ENCODE assay signal across 8 mouse cellular contexts in genomic region chr11:69399201-69400082, GRCm38 (mm10). TPM values are rescaled to one million over a fixed set of nuclear protein-coding genes. Genes with fewer than 3 reads are reported as not detected.
DNase-seq lines count a peak whose midpoint lies in the region; ATAC-seq and TF ChIP-seq lines count a peak whose summit lies in the region.

No protein-coding gene starts in this region.

- no peak for ATAC-seq in lung, postnatal 0 days
- ATAC-seq in heart, embryonic 13.5 days (ENCODE audit: extremely low read depth, insufficient number of reproducible peaks, low FRiP score, low TSS enrichment): no peak
- no peak for ATAC-seq in limb, embryonic 12.5 days (ENCODE audit: insufficient number of reproducible peaks, insufficient read depth, low FRiP score, low TSS enrichment, low read depth)
- no peak for ATAC-seq in inflammation-experienced regulatory T-cells, adult 6 months

- H3K36me3 ChIP-seq in lung, postnatal 0 days (ENCODE audit: insufficient read depth, low read length): peaks cover 19% of the 10 kb centered on the region; the same call in 1 of the 2 replicates
- peaks cover 55% of the 10 kb centered on the region for H3K36me3 ChIP-seq in heart, embryonic 13.5 days
- peaks cover 60% of the 10 kb centered on the region for H3K36me3 ChIP-seq in limb, embryonic 12.5 days

- H3K4me3 ChIP-seq in lung, postnatal 0 days (ENCODE audit: low read depth, low read length): no peak overlapping the region
- peak overlapping the region; percentile 11; the same call in 1 of the 2 replicates for H3K4me3 ChIP-seq in heart, embryonic 13.5 days
- peak overlapping the region; percentile 19 for H3K4me3 ChIP-seq in limb, embryonic 12.5 days (replicated peaks)

- TF ChIP-seq EP300 in lung, postnatal 0 days (IDR thresholded peaks at IDR 0.05): no peak

- H3K4me2 ChIP-seq in lung, postnatal 0 days (replicated peaks; ENCODE audit: low read depth, low read length): peak overlapping the region; percentile 76
- H3K4me2 ChIP-seq in heart, embryonic 13.5 days: peak overlapping the region; percentile 91
- H3K4me2 ChIP-seq in limb, embryonic 12.5 days: peak overlapping the region; percentile 37

- H3K9me3 ChIP-seq in lung, postnatal 0 days (ENCODE audit: low read length): no peaks in the 10 kb centered on the region
- no peaks in the 10 kb centered on the region for H3K9me3 ChIP-seq in heart, embryonic 13.5 days
- no peaks in the 10 kb centered on the region for H3K9me3 ChIP-seq in limb, embryonic 12.5 days

- no peak overlapping the region for H3K9ac ChIP-seq in lung, postnatal 0 days (replicated peaks; ENCODE audit: low read depth)
- H3K9ac ChIP-seq in heart, embryonic 13.5 days: peak overlapping the region; percentile 95
- H3K9ac ChIP-seq in limb, embryonic 12.5 days (replicated peaks): peak overlapping the region; percentile 50; the same call in 1 of the 2 replicates

- H3K4me1 ChIP-seq in lung, postnatal 0 days (ENCODE audit: insufficient read depth, low read depth, low read length): peaks cover 10% of the 10 kb centered on the region
- peaks cover 56% of the 10 kb centered on the region for H3K4me1 ChIP-seq in heart, embryonic 13.5 days
- peaks cover 53% of the 10 kb centered on the region for H3K4me1 ChIP-seq in limb, embryonic 12.5 days (replicated peaks)

- peak; percentile 56 for DNase-seq in lung, postnatal 0 days (ENCODE audit: low spot score)
- no peak for DNase-seq in lung, postnatal 36 days
- DNase-seq in cerebellum, adult 9-11 months: peak; percentile 67
- DNase-seq in left cerebral cortex, adult 11 months (ENCODE audit: low spot score): no peak
- DNase-seq in urinary bladder, postnatal 36 days (ENCODE audit: low spot score in 2 of 2): no peak

- no peak overlapping the region for H3K27ac ChIP-seq in lung, postnatal 0 days (ENCODE audit: low read length)
- H3K27ac ChIP-seq in heart, embryonic 13.5 days (replicated peaks): no peak overlapping the region
- H3K27ac ChIP-seq in limb, embryonic 12.5 days: peak overlapping the region; percentile 62

- no peaks in the 10 kb centered on the region for H3K27me3 ChIP-seq in lung, postnatal 0 days (replicated peaks; ENCODE audit: insufficient read depth, low read length)
- 0 out of 2 replicates have a peak, but pooled peaks cover 4% of the 10 kb centered on the region for H3K27me3 ChIP-seq in heart, embryonic 13.5 days (replicated peaks)
- H3K27me3 ChIP-seq in limb, embryonic 12.5 days: peaks cover 8% of the 10 kb centered on the region

- TF ChIP-seq CTCF in lung, postnatal 0 days (IDR thresholded peaks at IDR 0.05): peak; percentile 17; the same call in 1 of the 2 replicates

- 42% methylated on average over 63 of the region's 66 CpGs for WGBS in lung, postnatal 0 days
- whole genome bisulfite sequencing in heart, embryonic 13.5 days: 30% methylated on average over 66 of the region's 66 CpGs
- WGBS in limb, embryonic 12.5 days: 13% methylated on average over 66 of the region's 66 CpGs

RNA-seq across cellular contexts. Expression of gene Tmem88, which starts 1.4 kb away (rescaled TPM):
- 96.5 and 101 TPM in 2 replicates for polyA plus RNA-seq in lung, postnatal 0 days (2015; fragmentation: Nextera tagmentation; extraction: Ambion mirVana)
- 40.0 and 40.5 TPM in 2 replicates for polyA plus RNA-seq in heart, embryonic 13.5 days (2015; fragmentation: Nextera tagmentation; extraction: Ambion mirVana)
- 24.2 and 25.4 TPM in 2 replicates for polyA plus RNA-seq in limb, embryonic 12.5 days (2016; fragmentation: Nextera tagmentation; extraction: Ambion mirVana)
- polyA plus RNA-seq in inflammation-experienced regulatory T-cells, adult 6 months (2017; shearing (Covaris generic)): 1 to 10 TPM in 1 of 3 experiments, under 1 TPM in 2; 0.40 to 1.0 (median 0.74) TPM

RNA-seq across cellular contexts. Expression of gene Cyb5d1, which starts 4.0 kb away (rescaled TPM):
- polyA plus RNA-seq in lung, postnatal 0 days (2015; fragmentation: Nextera tagmentation; extraction: Ambion mirVana): 16.3 and 16.5 TPM in 2 replicates
- 21.2 and 21.5 TPM in 2 replicates for polyA plus RNA-seq in heart, embryonic 13.5 days (2015; fragmentation: Nextera tagmentation; extraction: Ambion mirVana)
- 42.5 and 42.6 TPM in 2 replicates for polyA plus RNA-seq in limb, embryonic 12.5 days (2016; fragmentation: Nextera tagmentation; extraction: Ambion mirVana)
- 10 to 100 TPM; 13.9 to 20.0 (median 18.4) TPM for polyA plus RNA-seq in inflammation-experienced regulatory T-cells, adult 6 months (2017; shearing (Covaris generic))

RNA-seq across cellular contexts. Expression of gene Naa38, which starts 4.2 kb away (rescaled TPM):
- polyA plus RNA-seq in lung, postnatal 0 days (2015; fragmentation: Nextera tagmentation; extraction: Ambion mirVana): 126 and 142 TPM in 2 replicates
- polyA plus RNA-seq in heart, embryonic 13.5 days (2015; fragmentation: Nextera tagmentation; extraction: Ambion mirVana): 135 and 139 TPM in 2 replicates
- polyA plus RNA-seq in limb, embryonic 12.5 days (2016; fragmentation: Nextera tagmentation; extraction: Ambion mirVana): 126 and 136 TPM in 2 replicates
- 100 to 1,000 TPM; 108 to 130 (median 112) TPM for polyA plus RNA-seq in inflammation-experienced regulatory T-cells, adult 6 months (2017; shearing (Covaris generic))

RNA-seq across cellular contexts. Expression of gene Kdm6b, which starts 14.0 kb away (rescaled TPM):
- 29.4 and 34.9 TPM in 2 replicates for polyA plus RNA-seq in lung, postnatal 0 days (2015; fragmentation: Nextera tagmentation; extraction: Ambion mirVana)
- 20.9 and 21.6 TPM in 2 replicates for polyA plus RNA-seq in heart, embryonic 13.5 days (2015; fragmentation: Nextera tagmentation; extraction: Ambion mirVana)
- polyA plus RNA-seq in limb, embryonic 12.5 days (2016; fragmentation: Nextera tagmentation; extraction: Ambion mirVana): 45.4 and 49.1 TPM in 2 replicates
- 10 to 100 TPM; 20.7 to 39.7 (median 35.5) TPM for polyA plus RNA-seq in inflammation-experienced regulatory T-cells, adult 6 months (2017; shearing (Covaris generic))

RNA-seq across cellular contexts. Expression of gene Chd3, which starts 30.2 kb away (rescaled TPM):
- polyA plus RNA-seq in lung, postnatal 0 days (2015; fragmentation: Nextera tagmentation; extraction: Ambion mirVana): 29.9 and 38.4 TPM in 2 replicates
- polyA plus RNA-seq in heart, embryonic 13.5 days (2015; fragmentation: Nextera tagmentation; extraction: Ambion mirVana): 18.0 and 18.8 TPM in 2 replicates
- 121 and 124 TPM in 2 replicates for polyA plus RNA-seq in limb, embryonic 12.5 days (2016; fragmentation: Nextera tagmentation; extraction: Ambion mirVana)
- 10 to 100 TPM; 30.0 to 68.3 (median 60.9) TPM for polyA plus RNA-seq in inflammation-experienced regulatory T-cells, adult 6 months (2017; shearing (Covaris generic))

Comparison
In these comparisons a context has a peak if more than half of its experiments do, and no peak if none do; other contexts are left out.
1. DNase-seq: peak in lung, postnatal 0 days (single experiment) and cerebellum, adult 9-11 months (single experiment); none in lung, postnatal 36 days (single experiment), left cerebral cortex, adult 11 months (single experiment) and urinary bladder, postnatal 36 days (0 of 2).
2. H3K4me2 ChIP-seq: peak in every context shown above with its lines; median percentile 91 in heart, embryonic 13.5 days; 76 in lung, postnatal 0 days; 37 in limb, embryonic 12.5 days.
3. RNA of gene Tmem88, which starts 1.4 kb away (polyA plus RNA-seq): 96.5 to 101 TPM in lung, postnatal 0 days, 40.0 to 40.5 TPM in heart, embryonic 13.5 days and 24.2 to 25.4 TPM in limb, embryonic 12.5 days; 0.40 to 1.0 TPM in inflammation-experienced regulatory T-cells, adult 6 months; every median in the first group is over 10 times any median in the second.